Mouse (Mus musculus) E14TG2a.4 (cell line): ENCODE data around the gene Rab8b.

ENCODE experiments used
- CTCF ChIP-seq: conservative IDR thresholded peaks from 2 replicates; pipeline ENCODE4 v1.5.1; 2014; ENCODE audit warnings: low read length
- NANOG ChIP-seq: IDR thresholded peaks from 2 replicates; pipeline ENCODE4 v1.6.1; 2014; ENCODE audit warnings: borderline replicate concordance, low read length, mixed read lengths
- POU5F1 ChIP-seq: IDR thresholded peaks from 2 replicates; pipeline ENCODE4 v1.6.1; 2014; ENCODE audit warnings: low read length, borderline replicate concordance

GRCm38 (mm10) chr9:66855865-66856264 lies 63.6 kb downstream of the Rab8b start:
- TF ChIP-seq CTCF (no peak), POU5F1 (no peak), NANOG (no peak)
